Mouse (Mus musculus): ENCODE results near the gene Map3k1. TPM values are rescaled to one million over a fixed set of nuclear protein-coding genes. Genes with fewer than 3 reads are reported as not detected.

The Map3k1 gene
- polyA plus RNA-seq, 1 experiment from 2014 or later: 13.3 TPM

- Histone ChIP-seq H3K27ac (replicated peaks) (no peak overlapping the region), H3K4me2 (replicated peaks; ENCODE audit: low read depth) (no peak overlapping the region), H3K9me3 (ENCODE audit: control insufficient read depth, low read length) (no peaks in the 10 kb centered on the region), H3K4me1 (replicated peaks; ENCODE audit: control insufficient read depth, insufficient read depth) (no peaks in the 10 kb centered on the region), H3K9ac (ENCODE audit: low read length) (no peak overlapping the region), H3K4me3 (ENCODE audit: low read depth, low read length) (no peak overlapping the region), H3K27me3 (ENCODE audit: control insufficient read depth, insufficient read depth, low read length) (no peaks in the 10 kb centered on the region), H3K36me3 (ENCODE audit: control insufficient read depth, insufficient read depth, low read length) (no peaks in the 10 kb centered on the region)
- TF ChIP-seq EP300 (optimal IDR thresholded peaks at IDR 0.05): no peak
- TF ChIP-seq CTCF (IDR thresholded peaks at IDR 0.05; ENCODE audit: low read depth): no peak
- DNase-seq (ENCODE audit: low spot score): no peak
- WGBS: 64% methylated on average over 4 of the region's 4 CpGs
- ATAC-seq (ENCODE audit: low FRiP score, low TSS enrichment): no peak
Observed at GRCm38 (mm10) chr13:111824178-111824577, 15.4 kb upstream of the Map3k1 start.

DNA sequence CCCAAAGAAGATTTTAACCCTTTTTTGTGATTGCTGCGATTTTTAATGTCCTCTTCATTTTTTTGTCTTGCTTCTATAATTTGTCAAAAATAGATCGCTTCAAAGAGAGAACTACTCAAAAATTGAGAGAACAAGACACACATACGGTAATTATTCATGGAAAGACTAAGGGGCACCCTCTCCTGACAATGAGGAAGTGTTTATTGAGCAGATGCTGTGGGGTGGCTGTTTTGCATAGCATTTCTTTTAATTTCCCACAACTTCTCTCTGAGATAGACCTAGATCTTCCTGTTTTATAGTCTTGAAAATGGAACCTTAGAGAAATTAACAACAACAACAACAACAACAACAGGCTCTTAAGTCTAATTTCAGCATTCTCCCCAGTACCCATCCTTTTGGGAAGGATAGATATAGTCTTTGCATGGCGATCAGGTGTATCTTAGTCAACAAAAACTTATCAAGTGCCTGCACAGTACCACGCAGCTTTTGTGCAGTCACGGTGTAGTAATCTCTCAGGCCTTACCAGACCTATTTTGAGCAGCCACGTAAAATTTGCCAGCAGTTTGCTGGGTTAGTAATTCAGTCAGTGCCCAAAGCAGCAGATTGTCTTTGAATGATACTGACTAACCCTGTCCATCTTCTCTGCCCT lies 13.1 kb upstream of the Map3k1 start:
- Histone ChIP-seq H3K4me2 (replicated peaks; ENCODE audit: low read depth) (no peak overlapping the region), H3K9ac (ENCODE audit: low read length) (no peak overlapping the region), H3K4me3 (ENCODE audit: low read depth, low read length) (no peak overlapping the region), H3K27me3 (ENCODE audit: control insufficient read depth, insufficient read depth, low read length) (no peaks in the 10 kb centered on the region), H3K36me3 (ENCODE audit: control insufficient read depth, insufficient read depth, low read length) (no peaks in the 10 kb centered on the region), H3K4me1 (replicated peaks; ENCODE audit: control insufficient read depth, insufficient read depth) (no peaks in the 10 kb centered on the region), H3K9me3 (ENCODE audit: control insufficient read depth, low read length) (no peaks in the 10 kb centered on the region), H3K27ac (replicated peaks) (no peak overlapping the region)
- no peak for ATAC-seq (ENCODE audit: low FRiP score, low TSS enrichment)
- TF ChIP-seq EP300 (optimal IDR thresholded peaks at IDR 0.05) (no peak), CTCF (IDR thresholded peaks at IDR 0.05; ENCODE audit: low read depth) (no peak)
- DNase-seq (ENCODE audit: low spot score): no peak
- 86% methylated on average over 7 of the region's 7 CpGs for WGBS

- Histone ChIP-seq H3K9ac (ENCODE audit: low read length) (no peak overlapping the region), H3K4me3 (ENCODE audit: low read depth, low read length) (no peak overlapping the region), H3K4me1 (replicated peaks; ENCODE audit: control insufficient read depth, insufficient read depth) (no peaks in the 10 kb centered on the region), H3K36me3 (ENCODE audit: control insufficient read depth, insufficient read depth, low read length) (no peaks in the 10 kb centered on the region), H3K9me3 (ENCODE audit: control insufficient read depth, low read length) (no peaks in the 10 kb centered on the region), H3K4me2 (replicated peaks; ENCODE audit: low read depth) (no peak overlapping the region), H3K27me3 (ENCODE audit: control insufficient read depth, insufficient read depth, low read length) (no peaks in the 10 kb centered on the region), H3K27ac (replicated peaks) (no peak overlapping the region)
- TF ChIP-seq EP300 (optimal IDR thresholded peaks at IDR 0.05) (no peak), CTCF (IDR thresholded peaks at IDR 0.05; ENCODE audit: low read depth) (no peak)
- no peak for ATAC-seq (ENCODE audit: low FRiP score, low TSS enrichment)
- DNase-seq (ENCODE audit: low spot score): no peak
- 87% methylated on average over 9 of the region's 9 CpGs for WGBS
Observed at GRCm38 (mm10) chr13:111819618-111820385, 11.0 kb upstream of the Map3k1 start.

DNA sequence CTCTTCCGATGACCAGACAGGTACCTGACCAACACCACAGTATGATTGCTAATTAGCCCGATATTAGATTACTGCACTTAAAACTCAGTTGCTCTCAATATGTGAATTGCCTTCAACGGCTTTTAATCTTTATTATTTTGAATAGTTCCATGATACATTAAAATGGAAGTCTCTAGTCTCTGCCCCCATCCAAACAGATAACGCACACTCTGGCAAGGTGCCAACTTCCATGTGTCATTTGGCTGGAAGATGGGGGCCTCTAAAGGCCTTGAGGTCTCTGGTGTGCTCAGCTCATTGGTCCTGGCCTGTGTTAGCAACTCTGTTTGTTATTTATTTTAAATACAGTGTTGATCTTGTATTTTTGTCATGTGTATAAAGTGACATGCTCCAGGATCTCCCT lies 10.3 kb upstream of the Map3k1 start:
- H3K9me3 ChIP-seq (ENCODE audit: control insufficient read depth, low read length): no peaks in the 10 kb centered on the region
- no peak overlapping the region for H3K27ac ChIP-seq (replicated peaks)
- no peak for TF ChIP-seq EP300 (optimal IDR thresholded peaks at IDR 0.05)
- no peak for TF ChIP-seq CTCF (IDR thresholded peaks at IDR 0.05; ENCODE audit: low read depth)
- H3K9ac ChIP-seq (ENCODE audit: low read length): no peak overlapping the region
- H3K27me3 ChIP-seq (ENCODE audit: control insufficient read depth, insufficient read depth, low read length): no peaks in the 10 kb centered on the region
- H3K4me2 ChIP-seq (replicated peaks; ENCODE audit: low read depth): no peak overlapping the region
- no peaks in the 10 kb centered on the region for H3K4me1 ChIP-seq (replicated peaks; ENCODE audit: control insufficient read depth, insufficient read depth)
- no peaks in the 10 kb centered on the region for H3K36me3 ChIP-seq (ENCODE audit: control insufficient read depth, insufficient read depth, low read length)
- DNase-seq (ENCODE audit: low spot score) (no peak), ATAC-seq (ENCODE audit: low FRiP score, low TSS enrichment) (no peak)
- 66% methylated on average over 4 of the region's 4 CpGs for WGBS
- no peak overlapping the region for H3K4me3 ChIP-seq (ENCODE audit: low read depth, low read length)

- H3K27me3 ChIP-seq (ENCODE audit: control insufficient read depth, insufficient read depth, low read length): no peaks in the 10 kb centered on the region
- H3K27ac ChIP-seq (replicated peaks): peak overlapping the region; percentile 18; the same call in 1 of the 2 replicates
- no peaks in the 10 kb centered on the region for H3K9me3 ChIP-seq (ENCODE audit: control insufficient read depth, low read length)
- no peak overlapping the region for H3K4me2 ChIP-seq (replicated peaks; ENCODE audit: low read depth)
- no peak overlapping the region for H3K9ac ChIP-seq (ENCODE audit: low read length)
- no peaks in the 10 kb centered on the region for H3K4me1 ChIP-seq (replicated peaks; ENCODE audit: control insufficient read depth, insufficient read depth)
- H3K4me3 ChIP-seq (ENCODE audit: low read depth, low read length): no peak overlapping the region
- peak; percentile 44 for DNase-seq (ENCODE audit: low spot score)
- TF ChIP-seq CTCF (IDR thresholded peaks at IDR 0.05; ENCODE audit: low read depth) (no peak), EP300 (optimal IDR thresholded peaks at IDR 0.05) (no peak)
- peak; percentile 93 for ATAC-seq (ENCODE audit: low FRiP score, low TSS enrichment)
- no peaks in the 10 kb centered on the region for H3K36me3 ChIP-seq (ENCODE audit: control insufficient read depth, insufficient read depth, low read length)
- WGBS: 65% methylated on average over 15 of the region's 15 CpGs
Observed at GRCm38 (mm10) chr13:111818216-111818903, 9.6 kb upstream of the Map3k1 start.

Measured in stomach, postnatal 0 days (tissue).